Mouse (Mus musculus) G1E (cell line): Measurements from ENCODE around the gene Dis3.

Experiments used
- CTCF ChIP-seq: IDR thresholded peaks from 2 replicates; pipeline ENCODE4 v1.5.1; 2012; ENCODE audit warnings: low read depth, low read length, inconsistent platforms, mixed read lengths
- GATA1 ChIP-seq: IDR thresholded peaks from 2 replicates; pipeline ENCODE4 v1.6.1; 2012; ENCODE audit warnings: borderline replicate concordance, low read length, inconsistent platforms, mixed read lengths
- POLR2AphosphoS5 ChIP-seq: IDR thresholded peaks from 2 replicates; pipeline ENCODE4 v1.6.1; 2012; ENCODE audit warnings: low read depth, low read length, inconsistent platforms; ENCODE audit not compliant: insufficient replicate concordance
- TAL1 ChIP-seq: conservative IDR thresholded peaks from 2 replicates; pipeline ENCODE4 v1.6.1; 2012; ENCODE audit warnings: low read depth, low read length, inconsistent platforms, mixed read lengths

DNA sequence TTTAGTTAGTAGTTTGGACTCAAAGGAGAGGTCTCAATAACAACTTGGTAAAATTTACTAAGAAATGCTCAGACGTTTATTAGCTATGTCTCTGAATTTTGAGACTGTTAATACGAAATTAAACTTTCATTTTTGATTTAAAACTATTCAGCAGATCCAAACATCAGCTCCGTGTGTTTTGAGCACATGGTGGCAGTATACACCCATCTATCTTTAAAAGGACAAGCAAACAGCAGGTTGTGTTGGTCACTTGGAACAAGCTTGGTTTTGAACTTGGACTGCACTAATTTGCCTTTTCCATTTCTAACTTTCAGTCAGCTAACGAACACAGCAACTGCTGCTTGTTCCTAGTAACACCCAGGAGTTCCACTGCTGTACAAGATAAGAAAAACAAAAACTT lies 18.0 kb upstream of the Dis3 start:
- TF ChIP-seq CTCF: no peak
- no peak for TF ChIP-seq POLR2AphosphoS5
- TF ChIP-seq TAL1: no peak
- no peak for TF ChIP-seq GATA1
